Mouse (Mus musculus): ENCODE results near the gene A1bg. TPM values are rescaled to one million over a fixed set of nuclear protein-coding genes. Genes with fewer than 3 reads are reported as not detected.

The A1bg gene
- total RNA-seq (2021) = not detected

DNA sequence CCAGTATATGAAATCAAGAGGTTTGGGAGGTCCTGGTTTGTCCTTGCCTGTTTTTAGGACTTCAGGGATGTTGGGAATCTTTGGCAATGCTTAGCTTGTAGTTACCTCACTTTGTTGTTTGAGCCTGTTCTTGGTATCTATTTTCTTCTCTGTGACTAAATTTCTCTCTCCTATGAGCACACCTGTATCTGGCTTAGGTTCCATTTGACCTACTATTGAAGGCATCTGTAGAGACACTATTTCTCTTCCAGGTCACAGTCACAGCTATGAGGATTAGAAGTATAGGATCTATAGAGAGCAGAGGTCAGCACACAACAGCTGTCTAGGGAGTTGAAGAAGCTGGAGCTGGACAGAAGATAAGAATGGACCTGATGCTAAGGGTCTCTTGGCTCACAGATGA lies at the start of gene A1bg:
Gene A1bg (minus strand): TSS at position 101 of the 400 bp plus-strand sequence.
- intact Hi-C loops (cut with DNase I) = no loop called here
- DNase-seq = no peak

DNA sequence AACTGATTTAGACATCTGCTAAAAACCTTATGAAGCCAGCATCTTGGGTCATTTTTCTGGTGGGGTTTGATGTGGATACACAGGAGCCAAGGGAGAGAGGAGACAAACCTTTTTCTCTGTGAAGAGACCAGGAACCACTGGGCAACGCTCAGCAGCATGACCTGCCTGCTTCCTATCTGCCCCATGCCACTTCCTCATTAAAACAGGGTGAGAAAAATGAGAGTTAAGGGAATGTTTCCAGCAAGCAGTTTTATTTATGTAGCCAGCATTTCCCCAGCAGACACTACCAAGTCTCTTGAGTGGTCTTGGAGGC lies 45.7 kb upstream of the A1bg start:
- DNase-seq = no peak
- intact Hi-C loops (cut with DNase I) = no loop called here

DNA sequence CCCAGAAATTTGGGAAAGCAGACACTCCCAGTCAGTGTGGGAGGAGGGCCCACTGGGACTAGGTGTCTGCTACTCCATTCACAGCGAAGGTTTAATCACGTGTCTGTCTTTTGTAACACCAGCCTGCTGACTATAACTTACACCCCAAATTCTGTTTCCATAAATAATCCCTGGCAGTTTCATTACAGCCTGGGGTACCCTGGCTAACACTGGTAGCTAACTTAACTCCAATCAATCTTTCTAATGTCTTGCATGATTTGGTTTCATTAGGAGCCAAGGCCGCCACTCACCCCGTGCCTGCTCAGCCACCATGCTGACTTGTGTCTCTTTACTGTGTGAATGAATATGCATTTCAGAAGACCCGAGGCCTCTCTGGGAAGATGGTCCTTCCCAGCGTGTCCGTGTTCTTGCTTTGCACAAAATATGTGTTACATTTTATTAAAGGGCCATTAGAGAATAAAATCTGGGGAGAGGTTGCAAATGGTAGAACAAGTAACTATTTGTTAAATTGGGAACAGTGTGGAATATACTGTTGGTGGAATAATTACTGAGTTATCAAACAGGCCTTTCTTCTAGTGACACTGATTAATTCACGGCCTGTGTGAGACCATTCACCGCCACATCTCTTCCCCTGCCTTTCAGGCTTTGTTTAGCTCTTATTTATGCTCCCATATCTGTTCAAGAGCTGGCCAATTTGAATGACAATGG lies 45.2 kb upstream of the A1bg start:
- intact Hi-C loops (cut with DNase I) = no loop called here
- DNase-seq = no peak

DNA sequence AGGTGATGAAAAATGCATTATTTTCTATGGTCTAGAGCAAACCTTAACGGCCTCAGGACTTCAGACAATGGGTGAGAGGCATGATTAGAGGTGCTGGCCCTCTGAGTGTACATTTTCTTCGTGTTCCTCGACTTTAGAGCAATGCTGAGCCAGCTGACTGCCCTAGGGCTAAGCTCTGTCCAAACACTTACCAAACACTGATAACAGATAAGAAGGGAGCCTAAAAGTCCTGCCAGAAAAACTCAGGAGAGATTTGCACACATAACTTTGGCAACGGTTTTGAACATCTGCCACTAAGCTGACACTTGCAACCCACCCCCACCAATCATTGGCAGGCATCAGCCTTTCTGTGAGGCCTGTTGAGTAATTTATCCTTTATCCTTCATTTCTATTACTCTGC lies 2.9 kb upstream of the A1bg start:
- intact Hi-C loops (cut with DNase I) = no loop called here
- DNase-seq = peak in 1 of 2 experiments; percentile 5

DNA sequence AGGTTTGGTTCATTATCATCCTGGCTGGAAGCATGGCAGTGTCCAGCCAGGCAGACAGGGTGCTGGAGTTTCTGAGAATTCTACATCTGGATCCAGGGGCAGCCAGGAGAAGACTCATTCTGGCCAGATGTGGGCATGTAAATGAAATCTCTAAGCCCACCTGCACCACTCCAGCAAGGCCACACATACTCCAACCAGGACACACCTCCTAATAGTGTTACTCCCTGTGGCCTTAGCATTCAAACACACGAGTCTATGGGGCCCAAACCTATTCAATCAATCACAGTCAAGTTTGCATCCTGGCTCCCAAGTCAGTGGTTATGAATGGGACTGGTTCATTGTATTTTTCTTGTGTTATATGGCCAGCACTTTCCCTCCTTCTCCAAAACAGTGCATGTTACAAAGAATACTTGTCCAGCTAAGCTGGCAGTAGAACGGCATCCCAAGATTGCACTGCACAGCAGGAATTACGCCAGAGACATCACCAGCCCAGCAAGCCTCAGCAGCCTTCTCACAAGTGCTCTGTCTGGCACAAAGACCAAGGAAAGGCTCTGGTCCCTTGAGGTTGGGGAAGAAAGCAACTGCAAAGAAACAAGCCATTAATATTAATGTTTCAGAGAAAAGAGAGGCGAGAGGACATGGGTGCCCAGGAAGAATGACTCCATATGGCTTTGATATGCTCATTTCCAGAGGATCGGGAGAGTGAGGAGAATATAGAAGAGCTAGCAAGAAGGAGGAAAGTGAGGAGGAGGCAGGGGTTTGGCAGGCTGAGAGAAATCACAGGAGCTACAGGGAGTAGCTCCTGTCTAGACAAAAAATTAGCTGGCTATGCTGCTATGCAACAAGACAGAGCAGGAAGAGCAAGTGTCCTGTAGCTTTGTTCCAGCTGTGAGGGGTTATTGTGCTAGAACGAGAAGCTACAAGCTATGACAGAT lies 18.8 kb downstream of the A1bg start:
- DNase-seq = no peak
- intact Hi-C loops (cut with DNase I) = no loop called here

DNA sequence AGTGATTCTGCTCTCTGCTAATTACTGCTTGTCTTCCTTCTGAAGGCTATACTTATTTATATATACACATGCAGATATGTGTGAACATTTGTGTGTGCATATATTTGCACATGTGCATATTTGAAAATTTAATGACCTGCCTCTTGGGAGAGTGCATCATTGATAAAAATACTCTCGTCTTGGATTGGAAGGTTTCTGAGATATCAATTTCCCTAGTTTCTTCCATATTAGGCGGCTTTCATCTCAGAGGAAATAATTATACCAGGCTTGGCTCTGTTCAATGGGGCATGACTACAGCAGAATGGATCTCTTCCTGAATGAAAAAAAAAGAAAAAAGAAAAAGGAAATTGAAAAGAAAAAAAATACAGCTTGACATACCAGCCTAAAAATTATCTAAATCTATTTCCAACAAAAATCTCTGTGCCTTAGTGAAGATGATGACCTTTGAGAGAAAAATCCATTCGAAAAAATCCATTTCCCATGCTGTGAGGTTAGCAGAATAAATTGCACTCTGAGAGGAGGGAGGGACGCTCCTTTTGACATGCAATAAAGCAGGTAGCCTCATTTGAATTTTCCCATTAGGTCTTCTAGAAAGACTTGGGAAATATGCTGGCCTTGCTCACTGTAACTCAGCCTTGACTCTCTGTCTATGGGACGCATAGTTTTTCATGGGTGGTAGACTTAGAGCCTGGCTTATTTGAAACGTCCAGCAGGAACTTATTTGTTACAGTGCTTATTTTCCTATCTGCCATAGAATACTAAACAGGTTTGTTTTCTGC lies 24.4 kb downstream of the A1bg start:
- intact Hi-C loops (cut with DNase I) = no loop called here
- DNase-seq = no peak

DNA sequence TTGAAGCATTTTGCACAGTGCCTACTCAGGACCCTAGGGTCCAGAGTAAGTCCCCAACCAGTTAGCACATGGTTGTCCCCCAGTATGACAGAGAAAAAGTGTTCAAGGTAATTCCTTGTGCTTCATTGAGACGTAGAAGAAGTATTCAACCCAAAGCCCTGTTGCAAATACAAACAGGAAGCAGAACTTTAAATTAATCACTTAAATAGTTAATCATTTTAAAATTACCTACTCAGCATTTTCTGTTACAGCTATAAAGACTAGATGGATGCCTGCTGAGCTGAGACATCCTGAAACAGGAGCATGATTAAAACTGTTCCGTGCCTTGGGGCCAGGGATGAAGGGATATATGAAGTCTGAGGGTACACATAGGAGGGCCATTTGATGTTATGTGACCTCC lies 26.8 kb downstream of the A1bg start:
- intact Hi-C loops (cut with DNase I) = no loop called here

DNA sequence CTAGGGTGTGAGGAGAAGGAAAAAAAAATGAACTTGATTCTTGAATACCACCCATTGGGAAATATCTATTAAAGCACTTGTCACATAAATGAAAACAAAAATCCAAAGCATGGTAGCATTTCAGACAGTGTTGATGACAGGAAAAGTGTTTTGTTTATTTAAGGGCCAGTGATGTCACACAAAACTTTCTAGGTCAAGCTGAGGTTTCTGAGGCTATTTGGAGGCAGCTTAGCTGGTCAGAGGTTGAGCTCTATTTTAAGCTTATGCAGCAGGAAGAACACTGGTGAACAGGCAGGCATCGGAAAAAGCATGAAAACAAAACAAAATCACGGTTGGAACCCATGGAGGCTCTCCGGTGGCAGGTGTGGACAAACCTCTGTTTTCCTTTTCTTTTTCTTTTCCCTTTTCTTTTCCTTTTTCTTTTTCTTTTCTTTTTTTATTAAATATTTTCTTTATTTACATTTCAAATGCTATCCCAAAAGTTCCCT lies 29.8 kb downstream of the A1bg start:
- intact Hi-C loops (cut with DNase I) = no loop called here
- DNase-seq = peak in 1 of 2 experiments; percentile 18

More for the DNA sequence above, 26.8 kb downstream of the A1bg start:
- DNase-seq = no peak

DNA sequence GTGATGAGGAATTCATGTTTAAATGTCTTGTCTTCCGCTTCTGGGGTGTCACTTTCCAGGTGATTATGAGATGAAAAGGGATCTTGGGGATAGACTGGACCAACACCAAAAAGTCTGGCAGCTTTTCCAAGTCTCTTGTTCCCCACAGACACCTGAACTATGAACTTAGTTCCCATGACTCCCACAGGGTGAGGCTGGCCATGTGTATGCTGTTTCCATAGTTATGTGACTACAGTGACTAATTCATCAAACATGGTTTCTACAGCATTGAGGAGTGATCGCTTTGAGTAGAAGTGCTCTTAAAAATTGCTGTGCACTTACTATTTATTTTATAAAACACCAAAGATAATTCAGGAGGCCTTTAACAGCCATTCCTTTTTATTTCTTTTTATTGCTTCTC lies 34.1 kb downstream of the A1bg start:
- intact Hi-C loops (cut with DNase I) = no loop called here
- DNase-seq = no peak

DNA sequence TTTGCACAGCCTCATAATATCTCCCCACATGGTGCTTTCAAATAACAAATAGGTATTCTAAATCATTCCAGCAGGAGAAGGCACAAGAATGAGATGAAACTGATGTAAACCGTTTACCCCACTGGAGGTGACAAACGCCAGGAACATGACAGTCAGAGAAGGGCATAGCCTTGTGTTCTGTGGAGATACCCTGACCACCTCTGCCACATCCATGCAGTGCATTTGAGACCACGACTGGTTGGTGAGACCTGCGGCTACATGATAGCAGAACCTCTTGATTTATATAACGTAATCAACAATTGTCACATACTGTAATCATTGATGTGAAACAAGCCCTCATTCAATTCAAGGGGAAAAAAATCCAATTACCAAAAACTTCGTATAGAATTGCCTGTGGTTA lies 47.1 kb downstream of the A1bg start:
- intact Hi-C loops (cut with DNase I) = no loop called here
- DNase-seq = no peak

DNA sequence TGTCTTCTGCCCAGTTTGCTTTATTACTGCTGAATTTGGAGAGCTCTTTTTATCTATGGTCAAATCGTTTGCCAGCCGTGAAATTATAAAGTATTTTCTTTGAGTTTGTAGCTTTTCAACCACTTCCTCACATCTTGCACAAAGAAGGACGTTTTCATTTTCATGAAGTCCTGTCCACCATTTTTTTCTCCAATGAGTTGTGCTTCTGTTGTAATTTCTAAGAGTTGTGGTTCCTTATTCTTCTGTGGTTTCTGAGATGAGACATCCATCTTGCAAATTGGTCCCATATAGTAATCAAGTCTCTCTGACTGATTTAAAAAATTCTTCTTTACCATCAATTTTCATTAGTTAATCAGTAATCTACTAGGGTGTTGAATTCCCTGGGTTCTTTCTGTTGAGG lies 60.4 kb downstream of the A1bg start:
- DNase-seq = no peak
- intact Hi-C loops (cut with DNase I) = no loop called here

DNA sequence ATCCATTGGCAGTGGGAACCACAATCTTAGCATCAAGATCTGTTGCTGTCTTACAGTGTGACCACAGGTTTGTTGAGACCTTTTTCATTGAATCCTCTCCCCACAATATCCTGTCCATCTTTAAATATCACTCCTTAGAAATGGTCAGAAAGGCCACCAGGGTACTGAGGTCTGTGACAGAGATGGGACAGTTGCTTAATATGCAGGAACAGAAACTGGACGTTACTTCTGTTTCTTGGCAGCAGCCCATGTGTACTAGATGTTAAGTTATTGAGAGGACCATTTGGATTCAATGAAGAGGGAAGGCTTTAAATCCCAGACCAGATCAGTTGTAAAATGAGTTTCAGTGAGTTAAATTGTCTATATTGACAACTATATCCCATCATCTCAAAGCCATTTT lies 67.7 kb downstream of the A1bg start:
- intact Hi-C loops (cut with DNase I) = no loop called here
- DNase-seq = no peak

DNA sequence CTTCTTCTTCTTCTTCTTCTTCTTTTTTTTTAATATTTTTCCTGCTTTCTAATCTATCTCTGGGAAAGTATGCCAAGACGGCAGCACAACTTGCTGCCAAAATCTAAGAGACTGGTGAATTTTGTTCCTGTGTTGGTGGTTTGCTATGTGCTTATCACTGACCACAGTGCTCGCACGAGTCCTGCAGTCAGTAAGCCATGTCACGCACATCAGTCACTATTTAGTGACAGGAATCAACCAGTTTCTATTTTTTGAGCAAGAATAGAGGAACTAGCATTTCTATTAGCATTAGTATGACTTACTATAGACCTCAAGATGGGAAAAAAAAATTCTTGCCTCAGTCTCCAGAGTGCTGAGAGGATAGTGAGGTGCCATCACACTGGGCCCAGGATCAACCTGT lies 68.7 kb downstream of the A1bg start:
- intact Hi-C loops (cut with DNase I) = no loop called here
- no peak for DNase-seq

DNA sequence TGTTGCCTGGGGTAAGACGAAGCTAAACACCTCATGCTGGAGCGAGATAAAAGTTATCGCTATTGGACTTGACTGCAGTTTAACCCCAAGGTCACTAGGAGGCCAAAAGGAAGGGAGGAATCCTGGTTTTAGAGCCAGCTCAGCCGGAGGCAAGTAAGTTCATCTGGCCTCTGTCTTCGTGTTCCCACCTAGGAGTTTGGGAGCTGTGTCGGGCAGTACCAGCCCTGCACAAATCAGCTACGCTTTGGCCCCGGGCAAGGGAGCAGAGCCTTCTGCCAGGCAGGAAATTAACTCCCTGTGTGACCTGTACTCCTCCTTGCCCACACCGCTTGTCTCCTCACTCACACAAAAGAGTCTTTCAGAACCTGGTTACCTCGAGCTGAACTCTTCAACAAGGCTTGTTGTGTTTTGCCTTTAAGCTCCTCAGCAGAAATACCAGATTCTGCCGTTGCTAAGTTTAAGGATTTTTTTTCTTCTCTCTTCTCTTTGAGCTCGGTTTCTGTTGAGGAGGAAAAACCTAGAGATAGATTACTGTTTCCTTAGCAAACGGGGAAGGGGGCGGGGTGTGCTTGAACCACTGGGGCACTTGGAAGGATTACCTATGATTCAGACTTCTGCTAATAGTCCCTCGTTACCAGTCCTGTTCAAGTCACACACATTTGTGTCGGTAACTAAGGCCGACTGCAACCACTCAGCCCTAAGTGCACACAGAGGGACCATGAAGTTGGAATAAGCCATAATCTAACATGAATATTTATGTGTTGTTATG lies 69.4 kb downstream of the A1bg start, which contains the start of gene Fam84b:
Gene Fam84b (minus strand): TSS at position 548 of the 769 bp plus-strand sequence.
- intact Hi-C loops (cut with DNase I) = no loop called here
- DNase-seq = peak; percentile 20 to 30

DNA sequence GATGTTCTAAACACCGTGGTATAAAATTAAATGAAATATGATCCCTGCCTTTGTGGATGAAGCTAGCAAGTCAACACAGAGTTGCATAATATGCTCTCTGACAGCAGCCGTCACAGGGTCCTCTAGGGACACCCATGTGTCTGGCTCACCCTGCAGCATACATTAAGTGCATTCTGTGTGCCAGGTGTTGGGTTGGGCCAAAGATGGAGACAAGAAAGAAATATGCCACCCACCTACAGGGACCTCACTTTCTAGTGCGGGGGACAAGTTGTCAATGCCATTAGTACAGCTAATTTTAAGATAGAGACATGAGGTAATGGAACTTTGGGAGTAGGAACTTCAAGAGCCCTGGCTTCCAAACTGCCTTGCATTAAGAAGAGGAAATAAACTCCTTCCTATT lies 74.2 kb downstream of the A1bg start:
- intact Hi-C loops (cut with DNase I) = no loop called here
- DNase-seq = no peak

Other genes with a start within 250 kb of the A1bg start
- 10 to 100 TPM in 1 of 2 experiments, 1 to 10 TPM in 1; 6.7 to 10.5 TPM for gene Fam84b, start 69.2 kb downstream of the A1bg start, total RNA-seq (2021)